Mouse (Mus musculus): ENCODE results near the gene Retn. TPM values are rescaled to one million over a fixed set of nuclear protein-coding genes. Genes with fewer than 3 reads are reported as not detected.

The Retn gene
- 3.0 TPM in 1 of 2 replicates, not detected in the other for polyA plus RNA-seq (2011; ENCODE audit: insufficient read depth, insufficient read length, low replicate concordance, missing spikeins)

DNA sequence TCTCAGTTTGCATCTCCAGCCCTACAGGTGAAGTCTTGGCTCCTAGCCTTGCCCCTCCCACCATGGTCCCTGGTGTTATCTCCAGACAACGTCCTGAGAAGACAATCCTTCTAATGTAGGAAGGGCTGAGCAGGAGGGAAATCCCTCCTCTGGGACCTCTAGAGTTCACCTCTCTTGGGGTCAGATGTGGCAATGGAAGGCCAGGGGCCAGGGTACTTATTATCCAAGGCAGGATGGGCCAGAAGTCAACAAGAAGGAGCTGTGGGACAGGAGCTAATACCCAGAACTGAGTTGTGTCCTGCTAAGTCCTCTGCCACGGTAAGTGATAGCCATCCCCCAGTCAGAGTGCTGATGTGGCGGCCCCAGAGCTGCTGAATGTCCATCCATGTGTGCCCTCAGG, at the start of gene Retn:
Gene Retn, plus strand, starts transcription at position 245 of the 400 bp plus-strand sequence.
- H3K27ac ChIP-seq (ENCODE audit: control insufficient read depth, insufficient read depth, low read depth, low read length, poor library complexity) = no peak within 1 kb of the TSS
- H3K4me3 ChIP-seq (replicated peaks; ENCODE audit: control insufficient read depth, low read depth, low read length) = no peak within 1 kb of the TSS
- TF ChIP-seq POLR2A (IDR thresholded peaks at IDR 0.05; ENCODE audit: borderline replicate concordance, control insufficient read depth, low read depth, low read length) = no peak
- no peak for TF ChIP-seq CTCF (IDR thresholded peaks at IDR 0.05; ENCODE audit: control insufficient read depth, insufficient read depth, low read length)
- WGBS = 73% methylated on average over 3 of the region's 3 CpGs
- peaks cover 12% of the 10 kb centered on the region for H3K4me1 ChIP-seq (ENCODE audit: control insufficient read depth, insufficient read depth, low read length)

DNA sequence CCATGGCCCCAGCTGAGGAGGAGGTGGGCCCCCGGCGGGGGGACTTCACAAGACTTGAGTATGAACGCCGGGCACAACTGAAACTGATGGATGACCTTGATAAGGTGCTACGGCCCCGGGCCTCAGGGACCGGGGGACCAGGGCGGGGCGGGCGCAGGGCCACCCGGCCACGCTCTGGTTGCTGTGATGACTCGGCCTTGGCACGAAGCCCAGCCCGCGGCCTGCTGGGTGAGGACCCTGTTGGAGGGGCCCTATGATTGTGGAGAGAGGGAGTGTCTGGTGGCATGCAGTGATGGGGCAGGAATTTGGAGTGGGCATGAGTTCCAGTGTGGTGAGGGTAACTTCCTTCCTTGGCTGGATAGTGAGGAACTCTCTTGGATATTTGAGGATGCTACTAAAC, 49.0 kb upstream of the Retn start:
- Histone ChIP-seq H3K27ac (ENCODE audit: control insufficient read depth, insufficient read depth, low read depth, low read length, poor library complexity) (no peak overlapping the region), H3K4me1 (ENCODE audit: control insufficient read depth, insufficient read depth, low read length) (no peaks in the 10 kb centered on the region), H3K4me3 (replicated peaks; ENCODE audit: control insufficient read depth, low read depth, low read length) (no peak overlapping the region)
- TF ChIP-seq POLR2A (IDR thresholded peaks at IDR 0.05; ENCODE audit: borderline replicate concordance, control insufficient read depth, low read depth, low read length) (no peak), CTCF (IDR thresholded peaks at IDR 0.05; ENCODE audit: control insufficient read depth, insufficient read depth, low read length) (no peak)
- 15% methylated on average over 16 of the region's 16 CpGs for WGBS

DNA sequence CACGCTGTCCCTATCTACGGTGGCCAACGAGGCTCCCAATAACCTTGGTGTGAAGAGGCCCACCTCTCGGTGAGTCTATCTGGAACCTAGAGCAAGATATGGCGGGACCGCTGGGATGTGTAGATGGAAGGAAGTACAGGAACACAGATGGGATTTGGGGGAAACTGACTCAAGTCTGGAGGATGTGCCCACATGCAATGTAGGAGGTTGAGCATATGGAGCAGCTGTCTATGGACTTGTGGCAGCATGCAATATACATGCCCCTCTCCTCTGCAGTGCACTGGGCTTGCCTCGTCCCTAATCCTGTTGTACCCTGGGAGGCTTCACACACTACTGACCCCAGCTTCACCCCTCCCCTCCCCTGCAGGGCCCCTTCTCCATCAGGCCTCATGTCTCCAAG, 47.7 kb upstream of the Retn start:
- H3K27ac ChIP-seq (ENCODE audit: control insufficient read depth, insufficient read depth, low read depth, low read length, poor library complexity) = no peak overlapping the region
- WGBS = 93% methylated on average over 7 of the region's 7 CpGs
- no peak overlapping the region for H3K4me3 ChIP-seq (replicated peaks; ENCODE audit: control insufficient read depth, low read depth, low read length)
- no peaks in the 10 kb centered on the region for H3K4me1 ChIP-seq (ENCODE audit: control insufficient read depth, insufficient read depth, low read length)
- no peak for TF ChIP-seq POLR2A (IDR thresholded peaks at IDR 0.05; ENCODE audit: borderline replicate concordance, control insufficient read depth, low read depth, low read length)
- no peak for TF ChIP-seq CTCF (IDR thresholded peaks at IDR 0.05; ENCODE audit: control insufficient read depth, insufficient read depth, low read length)

DNA sequence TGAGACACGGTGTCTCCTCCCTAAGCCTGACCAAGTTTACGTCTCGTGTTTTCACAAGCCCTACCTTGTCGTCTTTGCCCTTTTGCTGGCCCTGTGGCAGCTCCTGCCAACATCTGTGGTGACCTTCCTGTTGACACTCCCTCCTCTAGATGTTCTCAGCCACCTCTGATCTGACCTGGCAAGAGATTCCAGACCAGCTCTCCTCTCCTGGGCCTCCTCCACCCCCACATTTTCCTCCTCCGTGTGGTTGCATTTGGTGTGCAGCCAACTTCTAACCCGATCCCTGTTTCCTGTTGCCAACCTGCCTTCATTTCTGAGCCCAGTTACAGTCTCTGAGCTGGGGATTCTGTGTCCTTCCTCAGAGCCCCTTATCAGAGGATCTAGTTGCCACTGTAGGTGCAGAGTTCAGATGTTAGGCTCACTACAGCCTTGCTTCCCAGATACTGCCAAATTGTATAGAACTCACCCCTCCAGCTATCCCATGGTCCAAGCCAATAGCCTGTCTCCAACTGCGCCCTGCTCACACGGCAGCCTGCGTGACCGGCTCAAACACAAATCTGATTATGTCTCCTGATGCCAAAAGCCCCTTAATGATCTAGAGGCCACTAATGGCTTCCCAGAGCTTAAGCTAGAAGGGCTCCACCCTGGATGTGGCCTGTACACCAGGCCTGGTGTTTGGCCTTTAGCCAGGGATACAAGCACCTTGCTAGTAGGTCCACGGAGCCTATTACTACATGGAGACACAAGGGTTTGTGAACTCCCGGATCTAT, 46.3 kb upstream of the Retn start:
- no peaks in the 10 kb centered on the region for H3K4me1 ChIP-seq (ENCODE audit: control insufficient read depth, insufficient read depth, low read length)
- 53% methylated on average over 12 of the region's 12 CpGs for WGBS
- no peak for TF ChIP-seq POLR2A (IDR thresholded peaks at IDR 0.05; ENCODE audit: borderline replicate concordance, control insufficient read depth, low read depth, low read length)
- TF ChIP-seq CTCF (IDR thresholded peaks at IDR 0.05; ENCODE audit: control insufficient read depth, insufficient read depth, low read length) = no peak
- no peak overlapping the region for H3K4me3 ChIP-seq (replicated peaks; ENCODE audit: control insufficient read depth, low read depth, low read length)
- no peak overlapping the region for H3K27ac ChIP-seq (ENCODE audit: control insufficient read depth, insufficient read depth, low read depth, low read length, poor library complexity)

DNA sequence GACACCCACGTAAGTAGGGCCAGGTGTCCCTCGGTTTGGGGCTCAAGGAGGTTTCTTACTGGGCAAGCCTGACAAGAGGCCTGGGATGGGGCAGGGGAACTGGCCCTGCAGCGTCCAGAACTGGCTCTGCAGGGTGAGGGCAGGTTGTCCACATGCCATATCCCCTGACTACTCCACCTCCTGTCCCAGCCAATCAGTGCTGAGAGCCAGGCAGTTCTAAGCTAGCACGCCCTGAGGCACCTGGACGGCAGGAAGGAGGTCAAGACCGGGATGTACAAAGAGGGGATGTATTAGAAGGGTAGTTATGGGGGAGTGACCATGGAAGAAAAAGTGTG, 45.8 kb upstream of the Retn start:
- no peaks in the 10 kb centered on the region for H3K4me1 ChIP-seq (ENCODE audit: control insufficient read depth, insufficient read depth, low read length)
- no peak overlapping the region for H3K27ac ChIP-seq (ENCODE audit: control insufficient read depth, insufficient read depth, low read depth, low read length, poor library complexity)
- no peak overlapping the region for H3K4me3 ChIP-seq (replicated peaks; ENCODE audit: control insufficient read depth, low read depth, low read length)
- no peak for TF ChIP-seq CTCF (IDR thresholded peaks at IDR 0.05; ENCODE audit: control insufficient read depth, insufficient read depth, low read length)
- TF ChIP-seq POLR2A (IDR thresholded peaks at IDR 0.05; ENCODE audit: borderline replicate concordance, control insufficient read depth, low read depth, low read length) = no peak
- WGBS = 86% methylated on average over 6 of the region's 6 CpGs

DNA sequence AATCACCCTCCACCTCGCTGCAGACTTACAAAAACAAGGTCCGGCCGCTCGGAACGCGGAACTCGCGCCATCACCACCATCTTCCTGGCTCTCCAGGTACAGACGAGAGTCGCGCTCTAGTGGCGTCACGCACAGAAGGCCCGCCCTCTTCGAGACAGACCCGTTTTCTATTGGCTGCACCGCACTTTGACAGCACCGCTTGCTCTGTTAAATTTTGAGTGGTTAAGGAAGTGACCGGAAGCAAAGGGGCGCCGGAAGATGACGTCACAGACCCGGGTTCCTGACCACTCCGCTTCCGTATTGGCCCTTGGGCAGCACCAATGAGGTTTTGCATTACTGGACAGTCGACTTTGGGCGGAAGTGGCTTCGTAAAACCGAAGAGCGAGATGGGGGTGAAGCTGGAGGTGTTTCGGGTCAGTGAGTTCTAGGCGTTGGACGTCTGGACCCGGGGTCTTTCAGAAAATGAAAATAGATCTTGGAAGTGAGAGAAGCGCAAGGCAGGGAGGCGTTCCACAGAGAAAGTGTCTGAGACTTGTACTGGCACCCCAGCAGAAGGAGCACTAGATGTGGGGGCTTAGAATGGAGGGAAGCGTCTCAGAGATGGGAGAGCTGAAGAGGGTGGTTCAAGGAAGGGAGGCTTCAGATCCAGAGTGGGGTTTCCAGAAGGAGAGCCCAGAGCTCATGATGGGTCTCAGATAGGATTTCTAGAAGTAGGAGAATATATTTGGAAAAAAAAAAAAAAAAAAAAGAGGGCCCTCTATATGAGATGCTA, 34.2 kb upstream of the Retn start, which contains the start of the genes Xab2 and Pet100:
Gene Xab2, minus strand, starts transcription at position 118 of the 772 bp plus-strand sequence.
Gene Pet100, plus strand, starts transcription at position 350 of the 772 bp plus-strand sequence.
- TF ChIP-seq CTCF (IDR thresholded peaks at IDR 0.05; ENCODE audit: control insufficient read depth, insufficient read depth, low read length) (no peak), POLR2A (IDR thresholded peaks at IDR 0.05; ENCODE audit: borderline replicate concordance, control insufficient read depth, low read depth, low read length) (peak; percentile 84; the same call in 1 of the 2 replicates)
- under 1% methylated on average over 37 of the region's 37 CpGs for WGBS
- H3K4me3 ChIP-seq (replicated peaks; ENCODE audit: control insufficient read depth, low read depth, low read length) = peak within 1 kb of the TSS; percentile 93
- H3K27ac ChIP-seq (ENCODE audit: control insufficient read depth, insufficient read depth, low read depth, low read length, poor library complexity) = peak within 1 kb of the TSS; percentile 5; the same call in 1 of the 2 replicates
- H3K4me1 ChIP-seq (ENCODE audit: control insufficient read depth, insufficient read depth, low read length) = peaks cover 1% of the 10 kb centered on the region; the same call in 1 of the 2 replicates

DNA sequence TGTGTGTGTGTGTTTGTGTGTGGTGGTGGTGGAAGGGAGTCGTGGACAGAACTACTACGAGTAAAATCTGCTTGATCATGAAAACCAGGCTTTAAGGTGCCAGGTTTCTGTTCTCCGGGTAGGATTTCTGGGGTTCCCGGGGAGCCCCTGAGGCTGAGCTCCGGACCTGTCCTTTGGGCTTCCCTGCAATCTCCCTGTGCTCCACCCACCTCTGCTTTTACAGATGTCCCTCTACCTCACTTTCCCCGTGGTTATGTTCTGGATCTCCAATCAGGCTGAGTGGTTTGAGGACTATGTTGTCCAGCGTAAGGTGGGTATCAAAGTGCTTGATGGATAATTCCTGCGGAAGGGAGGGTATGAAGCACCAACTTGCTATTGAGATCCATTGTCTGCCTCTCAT, 33.5 kb upstream of the Retn start:
- 62% methylated on average over 8 of the region's 8 CpGs for WGBS

DNA sequence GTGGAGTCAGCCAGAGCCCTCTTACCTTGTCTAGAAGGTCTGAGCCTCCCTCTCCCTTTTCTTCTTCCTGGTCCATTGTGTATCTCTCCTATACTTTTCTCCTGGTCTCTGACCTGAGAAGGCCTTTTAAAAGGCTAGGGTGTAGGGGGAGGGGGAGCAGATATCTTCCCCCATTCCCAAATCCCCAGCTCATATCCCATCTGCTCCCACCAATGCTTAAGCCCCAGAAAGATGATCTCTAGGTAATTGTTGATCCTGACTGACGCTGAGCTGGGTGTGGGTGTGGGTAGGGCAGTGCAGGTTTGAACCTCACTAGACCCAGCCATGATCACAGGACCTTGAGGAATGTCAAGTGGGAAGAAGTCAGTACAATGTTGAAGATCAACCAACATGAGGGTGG, 30.1 kb upstream of the Retn start, which contains the start of gene Pcp2:
Gene Pcp2, minus strand, starts transcription at position 101 of the 400 bp plus-strand sequence.
- Histone ChIP-seq H3K4me1 (ENCODE audit: control insufficient read depth, insufficient read depth, low read length) (peaks cover 1% of the 10 kb centered on the region; the same call in 1 of the 2 replicates), H3K27ac (ENCODE audit: control insufficient read depth, insufficient read depth, low read depth, low read length, poor library complexity) (no peak within 1 kb of the TSS), H3K4me3 (replicated peaks; ENCODE audit: control insufficient read depth, low read depth, low read length) (no peak within 1 kb of the TSS)
- TF ChIP-seq CTCF (IDR thresholded peaks at IDR 0.05; ENCODE audit: control insufficient read depth, insufficient read depth, low read length) (no peak), POLR2A (IDR thresholded peaks at IDR 0.05; ENCODE audit: borderline replicate concordance, control insufficient read depth, low read depth, low read length) (no peak)
- 100% methylated on average over 1 of the region's 1 CpGs for WGBS

More for the DNA sequence above, 33.5 kb upstream of the Retn start:
- peaks cover 1% of the 10 kb centered on the region; the same call in 1 of the 2 replicates for H3K4me1 ChIP-seq (ENCODE audit: control insufficient read depth, insufficient read depth, low read length)
- H3K4me3 ChIP-seq (replicated peaks; ENCODE audit: control insufficient read depth, low read depth, low read length) = peak overlapping the region; percentile 56
- no peak overlapping the region for H3K27ac ChIP-seq (ENCODE audit: control insufficient read depth, insufficient read depth, low read depth, low read length, poor library complexity)
- TF ChIP-seq POLR2A (IDR thresholded peaks at IDR 0.05; ENCODE audit: borderline replicate concordance, control insufficient read depth, low read depth, low read length) (no peak), CTCF (IDR thresholded peaks at IDR 0.05; ENCODE audit: control insufficient read depth, insufficient read depth, low read length) (no peak)
